Mouse (Mus musculus) stomach, postnatal 0 days (tissue): ENCODE results near the gene Tmx1.

Experiments
- CTCF ChIP-seq: IDR thresholded peaks from 2 replicates; pipeline ENCODE4 v1.5.1; 2016; ENCODE audit warnings: antibody characterized with exemption, low read depth, mild to moderate bottlenecking, moderate library complexity
- EP300 ChIP-seq: optimal IDR thresholded peaks from 2 replicates; pipeline ENCODE3; 2016; ENCODE audit warnings: antibody characterized with exemption

DNA sequence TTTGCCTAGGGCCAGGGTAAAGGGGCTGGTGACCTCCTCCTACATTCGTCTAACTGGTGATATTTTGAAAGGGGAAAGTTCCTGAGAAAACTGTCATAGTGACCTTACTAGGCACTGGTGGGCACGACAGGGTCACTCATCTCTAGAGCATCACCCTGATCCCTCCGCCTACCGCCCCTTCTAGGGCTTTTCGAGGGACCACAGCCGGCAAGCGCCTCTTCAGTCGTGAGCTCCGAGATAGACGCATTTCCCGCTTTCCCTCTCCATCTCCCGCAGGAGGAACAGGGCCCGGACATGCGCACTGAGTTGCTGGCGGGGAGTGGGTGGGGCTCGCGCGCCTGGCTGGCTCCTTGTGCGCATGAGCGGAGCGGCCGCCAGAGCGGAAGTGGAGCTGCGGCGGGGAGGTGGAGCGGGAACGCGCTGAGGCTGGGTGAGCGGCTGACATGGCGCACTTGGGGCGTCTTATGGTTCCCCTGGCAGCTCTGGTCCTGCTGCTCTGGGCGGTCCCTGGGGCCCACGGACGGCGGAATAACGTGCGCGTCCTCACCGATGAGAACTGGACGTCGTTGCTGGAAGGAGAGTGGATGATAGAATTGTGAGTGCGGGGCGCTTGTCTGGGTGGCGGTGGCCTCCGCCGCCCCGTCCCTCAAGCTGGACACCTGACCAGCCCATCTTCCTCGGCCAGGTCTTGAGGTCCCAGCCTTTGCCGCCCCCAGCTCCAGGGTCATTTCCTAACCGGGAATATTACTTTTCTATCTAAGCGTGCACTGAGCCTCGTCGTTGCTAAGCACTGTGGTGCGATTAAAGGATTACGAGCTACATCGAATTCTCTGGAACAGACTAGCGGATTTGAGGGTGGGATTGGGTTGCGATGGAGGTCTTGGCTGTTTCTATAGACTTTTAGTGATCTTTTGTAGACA, at the start of gene Tmx1:
- peak; percentile 23; the same call in 1 of the 2 replicates for TF ChIP-seq CTCF
- TF ChIP-seq EP300, result no peak
